Mouse (Mus musculus) forebrain, embryonic 10.5 days (tissue): ENCODE results near the gene Plcl2. TPM values are rescaled to one million over a fixed set of nuclear protein-coding genes. Genes with fewer than 3 reads are reported as not detected.
"Not testable (repeated sequence)": the region's sequence is repeated elsewhere in the genome, so short reads cannot be mapped to it uniquely, and the experiment has no call there.

ENCODE experiments used
- DNase-seq: peaks from one replicate; pipeline ENCODE4 v3.0.0-alpha.2; 2017; ENCODE audit warnings: low spot score; ENCODE audit errors: extremely low spot score
- H3K27ac ChIP-seq: fragments of 300-500 bp; sonication (generic); 2 replicates; pipeline ENCODE4 v1.5.1; 2016; ENCODE audit warnings: mild to moderate bottlenecking
- H3K27me3 ChIP-seq: fragments of 300-500 bp; sonication (generic); 2 replicates; pipeline ENCODE4 v1.6.1; 2016; ENCODE audit warnings: mild to moderate bottlenecking; ENCODE audit not compliant: poor library complexity, severe bottlenecking
- H3K36me3 ChIP-seq: fragments of 300-500 bp; sonication (generic); replicated peaks from 2 replicates; pipeline ENCODE4 v1.6.1; 2016; ENCODE audit warnings: mild to moderate bottlenecking, moderate library complexity
- H3K4me1 ChIP-seq: fragments of 300-500 bp; sonication (generic); 2 replicates; pipeline ENCODE4 v1.6.1; 2016
- H3K4me3 ChIP-seq: fragments of 300-500 bp; sonication (generic); 2 replicates; pipeline ENCODE4 v1.5.1; 2016; ENCODE audit warnings: mild to moderate bottlenecking, moderate library complexity
- H3K9me3 ChIP-seq: fragments of 300-500 bp; sonication (generic); 2 replicates; pipeline ENCODE4 v1.6.1; 2016; ENCODE audit warnings: mild to moderate bottlenecking, moderate library complexity
- WGBS: fragments of 180-500 bp; shearing (Covaris S2); methylation state at CpG from one replicate; pipeline ENCODE4 v1.1.7; 2016; 5-methylcytosine and 5-hydroxymethylcytosine counted together
- polyA plus RNA-seq: library from polyadenylated mRNA; unstranded; fragments of >200 nt; fragmentation: Nextera tagmentation; extraction: Ambion mirVana; gene quantifications from 2 replicates; pipeline ENCODE4 v1.2.1, GENCODE M21; 2016

Gene Plcl2
- polyA plus RNA-seq, 1 experiment from 2014 or later = 5.7 TPM

DNA sequence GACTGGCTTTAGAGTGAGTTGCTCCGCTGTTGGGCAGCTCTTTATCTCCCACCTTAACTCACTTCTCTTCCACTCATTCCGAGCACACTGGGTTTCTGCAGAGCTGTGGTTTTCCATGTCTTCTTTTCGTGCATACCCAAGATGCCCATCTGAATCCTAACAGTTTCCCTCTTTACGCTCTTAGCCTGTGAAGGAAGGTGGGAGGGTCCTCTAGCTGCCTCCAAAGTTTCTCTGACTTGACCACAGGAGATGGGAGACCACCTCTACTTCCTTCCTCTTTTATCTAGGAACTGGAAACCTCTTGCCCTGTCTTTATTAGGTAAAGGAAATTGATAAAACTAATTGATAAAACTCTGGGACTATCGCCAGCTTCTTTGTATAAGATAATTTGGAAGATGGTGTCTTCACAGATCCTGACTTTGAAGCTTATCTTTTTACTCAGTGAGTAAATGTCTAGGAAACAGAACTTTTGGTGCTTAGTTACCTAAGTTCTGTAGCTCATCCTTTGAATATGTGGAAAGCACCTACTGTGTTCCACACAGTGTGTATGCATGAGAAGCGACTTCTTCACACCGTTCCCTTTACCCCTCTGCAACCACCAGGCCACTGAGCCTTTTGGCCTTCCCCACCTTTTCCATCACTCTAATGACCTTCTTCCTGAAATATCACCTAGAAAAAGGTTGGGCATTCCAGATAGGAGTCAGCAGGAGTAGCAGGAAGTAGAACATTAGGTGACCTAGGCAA lies 111.8 kb downstream of the Plcl2 start:
- H3K36me3 ChIP-seq = no peaks in the 10 kb centered on the region; the same call in 1 of the 2 replicates
- H3K27ac ChIP-seq = no peak overlapping the region
- H3K9me3 ChIP-seq = no peaks in the 10 kb centered on the region
- peaks cover 9% of the 10 kb centered on the region; the same call in 1 of the 2 replicates for H3K4me1 ChIP-seq
- no peak for DNase-seq
- no peaks in the 10 kb centered on the region for H3K27me3 ChIP-seq
- H3K4me3 ChIP-seq = no peak overlapping the region
- 90% methylated on average over 7 of the region's 7 CpGs for WGBS

DNA sequence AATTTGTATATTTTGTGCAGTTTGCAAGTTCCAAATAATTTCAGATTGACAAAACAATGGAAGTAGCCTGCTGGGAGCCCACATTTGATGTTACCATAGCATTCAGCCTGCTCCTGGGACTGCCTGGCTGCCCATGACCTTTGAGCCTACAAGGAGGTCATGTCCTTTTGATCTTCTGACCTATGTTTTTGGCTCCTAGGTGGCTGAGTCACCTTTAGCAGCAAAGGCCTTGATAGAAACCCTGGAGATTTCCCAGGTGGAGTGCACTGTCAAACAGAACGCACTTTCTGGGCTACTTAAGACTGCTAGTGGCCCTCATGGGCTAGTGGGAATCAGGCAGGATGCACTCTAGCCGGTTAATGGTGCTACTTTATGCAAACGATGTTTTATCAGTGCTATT lies 112.8 kb downstream of the Plcl2 start:
- Histone ChIP-seq H3K4me1 (peaks cover 9% of the 10 kb centered on the region; the same call in 1 of the 2 replicates), H3K9me3 (no peaks in the 10 kb centered on the region), H3K4me3 (no peak overlapping the region), H3K36me3 (no peaks in the 10 kb centered on the region; the same call in 1 of the 2 replicates), H3K27ac (no peak overlapping the region), H3K27me3 (no peaks in the 10 kb centered on the region)
- 76% methylated on average over 3 of the region's 3 CpGs for whole genome bisulfite sequencing
- DNase-seq = no peak

- DNase-seq = no peak
- H3K4me3 ChIP-seq = no peak overlapping the region
- no peaks in the 10 kb centered on the region for H3K27me3 ChIP-seq
- no peaks in the 10 kb centered on the region for H3K9me3 ChIP-seq
- peaks cover 9% of the 10 kb centered on the region; the same call in 1 of the 2 replicates for H3K4me1 ChIP-seq
- no peak overlapping the region for H3K27ac ChIP-seq
- H3K36me3 ChIP-seq = no peaks in the 10 kb centered on the region
- WGBS = 95% methylated on average over 4 of the region's 4 CpGs
Observed at GRCm38 (mm10) chr17:50625584-50625983, 116.4 kb downstream of the Plcl2 start.

- no peaks in the 10 kb centered on the region for H3K27me3 ChIP-seq
- WGBS = 92% methylated on average over 3 of the region's 3 CpGs
- no peak overlapping the region for H3K4me3 ChIP-seq
- H3K4me1 ChIP-seq = peaks cover 4% of the 10 kb centered on the region; the same call in 1 of the 2 replicates
- H3K36me3 ChIP-seq = no peaks in the 10 kb centered on the region
- no peak overlapping the region for H3K27ac ChIP-seq
- DNase-seq = no peak
- no peaks in the 10 kb centered on the region for H3K9me3 ChIP-seq
Observed at GRCm38 (mm10) chr17:50627658-50628057, 118.5 kb downstream of the Plcl2 start.

- H3K27me3 ChIP-seq = no peaks in the 10 kb centered on the region
- no peak overlapping the region for H3K4me3 ChIP-seq
- no peaks in the 10 kb centered on the region for H3K9me3 ChIP-seq
- no peaks in the 10 kb centered on the region for H3K36me3 ChIP-seq
- no peaks in the 10 kb centered on the region for H3K4me1 ChIP-seq
- DNase-seq = no peak
- no peak overlapping the region for H3K27ac ChIP-seq
Observed at GRCm38 (mm10) chr17:50628716-50629115, 119.5 kb downstream of the Plcl2 start.

DNA sequence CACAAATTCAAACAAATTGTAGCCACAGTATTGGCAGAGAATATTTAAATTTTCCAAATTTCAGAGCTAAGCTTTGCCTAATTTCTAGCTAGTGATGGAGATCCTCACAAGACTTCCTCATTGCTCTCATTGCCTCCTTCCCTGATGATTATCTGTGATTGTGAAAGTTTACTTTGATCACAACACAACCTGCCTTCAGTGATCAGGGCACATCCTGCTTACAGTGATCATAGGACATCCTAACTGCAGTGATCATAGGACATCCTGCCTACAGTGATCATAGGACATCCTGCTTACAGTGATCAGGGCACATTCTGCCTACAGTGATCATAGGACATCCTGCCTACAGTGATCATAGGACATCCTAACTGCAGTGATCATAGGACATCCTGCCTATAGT lies 121.8 kb downstream of the Plcl2 start:
- not testable (repeated sequence) for DNase-seq, H3K9me3 ChIP-seq, H3K4me1 ChIP-seq, H3K27me3 ChIP-seq, H3K27ac ChIP-seq, H3K4me3 ChIP-seq, H3K36me3 ChIP-seq

- Histone ChIP-seq H3K4me3 (no peak overlapping the region), H3K36me3 (no peaks in the 10 kb centered on the region), H3K27me3 (no peaks in the 10 kb centered on the region), H3K27ac (no peak overlapping the region), H3K9me3 (no peaks in the 10 kb centered on the region), H3K4me1 (no peaks in the 10 kb centered on the region)
- DNase-seq = no peak
- 89% methylated on average over 7 of the region's 7 CpGs for WGBS
Observed at GRCm38 (mm10) chr17:50634008-50634871, 125.0 kb downstream of the Plcl2 start.

GRCm38 (mm10) chr17:50635961-50636585 lies 126.9 kb downstream of the Plcl2 start:
- Histone ChIP-seq H3K27me3 (no peaks in the 10 kb centered on the region), H3K27ac (no peak overlapping the region), H3K4me1 (no peaks in the 10 kb centered on the region), H3K4me3 (no peak overlapping the region), H3K36me3 (no peaks in the 10 kb centered on the region), H3K9me3 (no peaks in the 10 kb centered on the region)
- WGBS = 87% methylated on average over 8 of the region's 8 CpGs
- no peak for DNase-seq

- 86% methylated on average over 3 of the region's 3 CpGs for WGBS
- DNase-seq = no peak
- no peak overlapping the region for H3K27ac ChIP-seq
- peaks cover 4% of the 10 kb centered on the region for H3K36me3 ChIP-seq
- H3K27me3 ChIP-seq = no peaks in the 10 kb centered on the region
- H3K9me3 ChIP-seq = no peaks in the 10 kb centered on the region
- H3K4me1 ChIP-seq = peaks cover 8% of the 10 kb centered on the region
- no peak overlapping the region for H3K4me3 ChIP-seq
Observed at GRCm38 (mm10) chr17:50638791-50639190, 129.6 kb downstream of the Plcl2 start.

DNA sequence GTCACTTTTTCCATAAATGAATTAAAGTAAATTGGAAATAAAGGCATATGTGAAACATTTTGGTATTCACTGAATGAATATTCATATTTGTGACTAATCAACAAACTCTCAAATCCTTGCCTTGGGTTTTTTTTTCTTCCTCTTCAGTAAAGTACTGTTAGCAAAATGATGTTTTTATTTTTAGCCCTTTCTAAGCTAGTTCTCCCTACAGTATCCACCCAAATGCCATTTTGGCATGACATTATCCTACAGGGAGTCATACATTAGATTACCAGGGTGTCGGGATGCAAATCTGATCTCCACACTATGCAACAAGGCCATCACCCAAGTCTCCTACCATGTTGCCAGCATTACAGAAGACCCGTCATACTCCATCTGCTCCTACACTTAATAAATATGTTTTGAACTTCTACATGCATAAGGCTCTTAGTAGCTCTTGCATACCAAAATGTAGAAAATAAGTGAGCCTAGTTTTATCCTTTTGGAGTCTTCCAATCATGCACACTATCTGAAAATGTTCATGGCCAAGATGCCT lies 131.9 kb downstream of the Plcl2 start:
- peaks cover 9% of the 10 kb centered on the region for H3K36me3 ChIP-seq
- DNase-seq = no peak
- H3K27me3 ChIP-seq = no peaks in the 10 kb centered on the region
- no peak overlapping the region for H3K27ac ChIP-seq
- H3K9me3 ChIP-seq = no peaks in the 10 kb centered on the region
- 92% methylated on average over 2 of the region's 2 CpGs for WGBS
- no peak overlapping the region for H3K4me3 ChIP-seq
- peaks cover 14% of the 10 kb centered on the region for H3K4me1 ChIP-seq

DNA sequence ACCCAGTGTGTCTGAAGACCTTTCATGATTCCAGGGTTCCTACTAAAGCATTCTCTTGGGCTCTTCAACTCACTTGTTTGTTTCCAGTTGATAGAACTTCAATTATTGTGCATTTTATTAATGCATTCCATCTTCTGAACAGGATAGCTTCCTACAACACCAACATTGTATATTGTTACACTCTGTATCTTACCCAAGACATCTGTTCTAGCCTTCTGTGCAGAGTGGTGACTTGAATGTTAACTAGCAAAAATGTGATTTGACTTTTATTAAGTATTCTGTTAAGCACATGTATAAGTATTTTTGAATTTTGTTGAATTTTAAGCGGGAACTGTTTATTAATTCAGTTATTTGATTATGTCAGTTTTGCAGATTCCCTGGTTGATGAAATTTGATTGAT lies 132.7 kb downstream of the Plcl2 start:
- no peaks in the 10 kb centered on the region for H3K27me3 ChIP-seq
- no peak for DNase-seq
- H3K36me3 ChIP-seq = peaks cover 13% of the 10 kb centered on the region
- no peak overlapping the region for H3K27ac ChIP-seq
- H3K4me3 ChIP-seq = no peak overlapping the region
- no peaks in the 10 kb centered on the region for H3K9me3 ChIP-seq
- peaks cover 14% of the 10 kb centered on the region for H3K4me1 ChIP-seq
- 91% methylated on average over 1 of the region's 1 CpGs for WGBS

DNA sequence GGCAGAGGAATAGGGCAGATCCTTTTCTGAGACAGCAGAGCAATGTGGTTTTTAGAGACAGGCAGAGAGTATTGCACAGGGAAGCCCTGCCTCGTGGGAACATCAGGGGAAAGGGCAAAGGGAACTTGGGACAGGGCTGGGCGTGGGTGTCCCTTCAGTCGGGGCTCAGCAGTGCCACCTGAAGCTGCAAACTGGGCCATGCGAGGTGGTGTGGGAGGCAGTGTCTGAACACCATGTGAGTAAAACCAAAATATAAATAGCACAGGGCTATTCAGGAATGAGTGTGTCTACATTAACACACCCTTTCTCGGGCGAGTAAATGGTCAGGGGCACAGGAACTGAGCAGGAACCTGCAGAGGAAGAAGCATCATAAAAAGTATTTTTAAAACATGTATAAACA lies 134.2 kb downstream of the Plcl2 start:
- no peak for DNase-seq
- no peak overlapping the region for H3K27ac ChIP-seq

More for the DNA sequence above, 134.2 kb downstream of the Plcl2 start:
- 77% methylated on average over 6 of the region's 6 CpGs for WGBS
- Histone ChIP-seq H3K4me1 (peaks cover 14% of the 10 kb centered on the region), H3K27me3 (no peaks in the 10 kb centered on the region), H3K9me3 (peaks cover 10% of the 10 kb centered on the region), H3K4me3 (no peak overlapping the region), H3K36me3 (peaks cover 23% of the 10 kb centered on the region)
